22 mouse cellular contexts compared by ENCODE assay signal in genomic region chr4:45523360-45523759, GRCm38 (mm10). TPM values are rescaled to one million over a fixed set of nuclear protein-coding genes. Genes with fewer than 3 reads are reported as not detected.
A peak's percentile ranks its signal among the peaks of the same experiment; 100 is the strongest.
DNase-seq lines count a peak whose midpoint lies in the region; ATAC-seq and TF ChIP-seq lines count a peak whose summit lies in the region.
"Had no signal": no experiment of that assay in that cellular context is flagged by ENCODE, and none has a peak within 500 bp of the region (broad histone marks: within the 10 kb centered on the region; RNA-seq: fewer than 3 reads in every experiment).

No protein-coding gene starts in this region.

- H3K4me2 ChIP-seq in heart, embryonic 12.5 days: no peak overlapping the region
- H3K4me2 ChIP-seq in kidney, postnatal 0 days (ENCODE audit: low read length): no peak overlapping the region
- H3K4me2 ChIP-seq in kidney, embryonic 14.5 days (replicated peaks; ENCODE audit: low read depth, low read length): no peak overlapping the region
- H3K4me2 ChIP-seq in liver, embryonic 12.5 days: peak overlapping the region; percentile 63
- H3K4me2 ChIP-seq in liver, embryonic 15.5 days: peak overlapping the region; percentile 62
- no peak overlapping the region for H3K4me2 ChIP-seq in hindbrain, embryonic 12.5 days (replicated peaks)
- H3K4me2 ChIP-seq: hindbrain, embryonic 13.5 days; limb, embryonic 12.5 days; lung, embryonic 15.5 days had no signal

- H3K9ac ChIP-seq in heart, adult 2 months (ENCODE audit: low read depth, low read length): no peak overlapping the region
- no peak overlapping the region for H3K9ac ChIP-seq in heart, embryonic 12.5 days
- H3K9ac ChIP-seq in kidney, postnatal 0 days (ENCODE audit: low read depth, low read length): no peak overlapping the region
- H3K9ac ChIP-seq in kidney, embryonic 14.5 days (ENCODE audit: low read depth, low read length): no peak overlapping the region
- peak overlapping the region; percentile 51 for H3K9ac ChIP-seq in liver, embryonic 12.5 days
- H3K9ac ChIP-seq in liver, embryonic 15.5 days: no peak overlapping the region
- no peak overlapping the region for H3K9ac ChIP-seq in hindbrain, embryonic 12.5 days
- H3K9ac ChIP-seq: hindbrain, embryonic 13.5 days; limb, embryonic 12.5 days; lung, embryonic 15.5 days had no signal

- H3K27me3 ChIP-seq in heart, adult 2 months (ENCODE audit: control insufficient read depth, insufficient read depth, low read length): no peaks in the 10 kb centered on the region
- H3K27me3 ChIP-seq in heart, embryonic 12.5 days (replicated peaks): no peaks in the 10 kb centered on the region
- H3K27me3 ChIP-seq in kidney, postnatal 0 days (ENCODE audit: insufficient read depth, low read length): no peaks in the 10 kb centered on the region
- no peaks in the 10 kb centered on the region for H3K27me3 ChIP-seq in kidney, embryonic 14.5 days (ENCODE audit: control insufficient read depth, insufficient read depth, low read length)
- peaks cover 3% of the 10 kb centered on the region; the same call in 1 of the 2 replicates for H3K27me3 ChIP-seq in liver, embryonic 12.5 days (replicated peaks)
- peaks cover 3% of the 10 kb centered on the region; the same call in 1 of the 2 replicates for H3K27me3 ChIP-seq in liver, embryonic 15.5 days
- peaks cover 8% of the 10 kb centered on the region for H3K27me3 ChIP-seq in hindbrain, embryonic 12.5 days
- H3K27me3 ChIP-seq: limb, embryonic 12.5 days; lung, embryonic 15.5 days had no signal

- intact Hi-C loops in heart, adult 2 months (cut with DNase I): no loop called here

- H3K4me3 ChIP-seq in heart, adult 2 months: no peak overlapping the region
- H3K4me3 ChIP-seq in heart, embryonic 12.5 days: no peak overlapping the region
- no peak overlapping the region for H3K4me3 ChIP-seq in kidney, postnatal 0 days (replicated peaks; ENCODE audit: low read depth, low read length)
- H3K4me3 ChIP-seq in kidney, embryonic 14.5 days (ENCODE audit: low read length): no peak overlapping the region
- no peak overlapping the region for H3K4me3 ChIP-seq in liver, embryonic 12.5 days
- H3K4me3 ChIP-seq in liver, embryonic 15.5 days (replicated peaks): no peak overlapping the region
- no peak overlapping the region for H3K4me3 ChIP-seq in hindbrain, embryonic 12.5 days
- H3K4me3 ChIP-seq: forebrain, embryonic 10.5 days; hindbrain, embryonic 13.5 days; limb, embryonic 12.5 days; lung, embryonic 15.5 days had no signal

- no peak for TF ChIP-seq POLR2A in heart, adult 2 months (IDR thresholded peaks at IDR 0.05; ENCODE audit: insufficient read depth, low read depth, low read length)

- TF ChIP-seq CTCF in heart, adult 2 months (IDR thresholded peaks at IDR 0.05): no peak
- no peak for TF ChIP-seq CTCF in kidney, postnatal 0 days (IDR thresholded peaks at IDR 0.05; ENCODE audit: low read depth)

- 0 out of 2 replicates have a peak, but pooled peaks cover 1% of the 10 kb centered on the region for H3K79me2 ChIP-seq in heart, adult 2 months (replicated peaks; ENCODE audit: control insufficient read depth, insufficient read depth, low read length)

- WGBS in heart, adult 2 months: 86% methylated on average over 6 of the region's 6 CpGs
- 85% methylated on average over 6 of the region's 6 CpGs for WGBS in heart, embryonic 12.5 days
- 61% methylated on average over 6 of the region's 6 CpGs for WGBS in kidney, postnatal 0 days
- WGBS in kidney, embryonic 14.5 days: 68% methylated on average over 6 of the region's 6 CpGs
- 82% methylated on average over 6 of the region's 6 CpGs for WGBS in liver, embryonic 12.5 days (ENCODE audit: insufficient replicate concordance)
- WGBS in liver, embryonic 15.5 days (ENCODE audit: insufficient replicate concordance): 79% methylated on average over 6 of the region's 6 CpGs
- WGBS in hindbrain, embryonic 12.5 days: 79% methylated on average over 6 of the region's 6 CpGs

- no peaks in the 10 kb centered on the region for H3K9me3 ChIP-seq in heart, embryonic 12.5 days (replicated peaks)
- H3K9me3 ChIP-seq in kidney, postnatal 0 days (replicated peaks; ENCODE audit: low read length): no peaks in the 10 kb centered on the region
- H3K9me3 ChIP-seq in kidney, embryonic 14.5 days (ENCODE audit: control insufficient read depth, low read length): no peaks in the 10 kb centered on the region
- no peaks in the 10 kb centered on the region for H3K9me3 ChIP-seq in liver, embryonic 12.5 days (replicated peaks)
- H3K9me3 ChIP-seq in liver, embryonic 15.5 days (replicated peaks): no peaks in the 10 kb centered on the region
- H3K9me3 ChIP-seq in hindbrain, embryonic 12.5 days (replicated peaks): no peaks in the 10 kb centered on the region
- H3K9me3 ChIP-seq: forebrain, embryonic 10.5 days; hindbrain, embryonic 13.5 days; limb, embryonic 12.5 days; lung, embryonic 15.5 days had no signal

- H3K27ac ChIP-seq in heart, adult 2 months: peak overlapping the region; percentile 36
- no peak overlapping the region for H3K27ac ChIP-seq in heart, embryonic 12.5 days (ENCODE audit: poor library complexity, severe bottlenecking)
- H3K27ac ChIP-seq in kidney, postnatal 0 days: peak overlapping the region; percentile 72
- H3K27ac ChIP-seq in kidney, embryonic 14.5 days (ENCODE audit: low read depth, low read length): no peak overlapping the region
- peak overlapping the region; percentile 89 for H3K27ac ChIP-seq in liver, embryonic 12.5 days
- peak overlapping the region; percentile 84 for H3K27ac ChIP-seq in liver, embryonic 15.5 days (replicated peaks)
- no peak overlapping the region for H3K27ac ChIP-seq in hindbrain, embryonic 12.5 days
- H3K27ac ChIP-seq: hindbrain, embryonic 13.5 days; limb, embryonic 12.5 days; lung, embryonic 15.5 days had no signal

- no peak for ATAC-seq in heart, embryonic 12.5 days (ENCODE audit: insufficient number of reproducible peaks, low FRiP score)
- ATAC-seq in kidney, postnatal 0 days (replicated peaks; ENCODE audit: low FRiP score, low read depth): no peak
- ATAC-seq in kidney, embryonic 14.5 days (ENCODE audit: low FRiP score, low TSS enrichment): no peak
- no peak for ATAC-seq in liver, embryonic 12.5 days
- ATAC-seq in liver, embryonic 15.5 days (ENCODE audit: insufficient read depth): no peak
- ATAC-seq in hindbrain, embryonic 12.5 days (ENCODE audit: low FRiP score): no peak
- ATAC-seq: inflammation-experienced regulatory T-cells, adult 6 months; midbrain, embryonic 16.5 days had no signal

- peaks cover 2% of the 10 kb centered on the region for H3K36me3 ChIP-seq in heart, adult 2 months (ENCODE audit: control insufficient read depth, insufficient read depth, low read length)
- H3K36me3 ChIP-seq in heart, embryonic 12.5 days: peaks cover 4% of the 10 kb centered on the region; the same call in 1 of the 2 replicates
- H3K36me3 ChIP-seq in kidney, postnatal 0 days (ENCODE audit: insufficient read depth, low read length): no peaks in the 10 kb centered on the region
- no peaks in the 10 kb centered on the region for H3K36me3 ChIP-seq in kidney, embryonic 14.5 days (ENCODE audit: control insufficient read depth, insufficient read depth, low read length)
- peaks cover 64% of the 10 kb centered on the region for H3K36me3 ChIP-seq in liver, embryonic 12.5 days
- H3K36me3 ChIP-seq in liver, embryonic 15.5 days (replicated peaks): peaks cover 29% of the 10 kb centered on the region
- H3K36me3 ChIP-seq in hindbrain, embryonic 12.5 days: no peaks in the 10 kb centered on the region
- H3K36me3 ChIP-seq: hindbrain, embryonic 13.5 days had no signal

- peak; percentile 1 to 18 for DNase-seq in heart, adult 2 months
- no peak for DNase-seq in kidney, postnatal 0 days (ENCODE audit: low spot score)
- no peak for DNase-seq in frontal cortex, postnatal 36 days (ENCODE audit: low spot score in 2 of 2)
- DNase-seq: adrenal gland, postnatal 14 days; cerebellum, adult 11-12 months; cerebellum, postnatal 25 days; embryo, embryonic 11 days; lung, postnatal 4 days; right cerebral cortex, postnatal 14 days; thymus, adult 18-20 months; thymus, postnatal 4 days had no signal

- peaks cover 32% of the 10 kb centered on the region for H3K4me1 ChIP-seq in heart, adult 2 months (ENCODE audit: control insufficient read depth, insufficient read depth, low read length)
- H3K4me1 ChIP-seq in heart, embryonic 12.5 days (replicated peaks): peaks cover 80% of the 10 kb centered on the region
- H3K4me1 ChIP-seq in kidney, postnatal 0 days (replicated peaks; ENCODE audit: insufficient read depth, low read length): peaks cover 54% of the 10 kb centered on the region
- peaks cover 37% of the 10 kb centered on the region for H3K4me1 ChIP-seq in kidney, embryonic 14.5 days (ENCODE audit: control insufficient read depth, insufficient read depth, low read length)
- H3K4me1 ChIP-seq in liver, embryonic 12.5 days: peaks cover 97% of the 10 kb centered on the region
- peaks cover 90% of the 10 kb centered on the region for H3K4me1 ChIP-seq in liver, embryonic 15.5 days (replicated peaks)
- H3K4me1 ChIP-seq in hindbrain, embryonic 12.5 days: peaks cover 31% of the 10 kb centered on the region

- no peak for TF ChIP-seq EP300 in heart, adult 2 months (IDR thresholded peaks at IDR 0.05; ENCODE audit: insufficient read depth, low read depth, low read length)

RNA-seq across cellular contexts. Expression of gene Shb, which starts 8.9 kb away (rescaled TPM):
- total RNA-seq in heart, adult 2 months (2021): 10 to 100 TPM; 27.2 to 43.0 TPM
- 19.2 and 19.4 TPM in 2 replicates for polyA plus RNA-seq in heart, adult 2 months (2012; rRNA removed)
- 13.9 and 15.3 TPM in 2 replicates for polyA plus RNA-seq in heart, embryonic 12.5 days (2016; fragmentation: Nextera tagmentation; extraction: Ambion mirVana)
- polyA plus RNA-seq in kidney, postnatal 0 days (2015; fragmentation: Nextera tagmentation; extraction: Ambion mirVana): 5.4 and 6.6 TPM in 2 replicates
- 6.0 and 6.1 TPM in 2 replicates for polyA plus RNA-seq in kidney, embryonic 14.5 days (2014; fragmentation: Nextera tagmentation; extraction: Ambion mirVana)
- 8.7 and 9.9 TPM in 2 replicates for polyA plus RNA-seq in liver, embryonic 12.5 days (2016; fragmentation: Nextera tagmentation; extraction: Ambion mirVana)
- polyA plus RNA-seq in liver, embryonic 15.5 days (2015; fragmentation: Nextera tagmentation; extraction: Ambion mirVana): 2.9 and 3.9 TPM in 2 replicates
- 10.0 and 10.1 TPM in 2 replicates for polyA plus RNA-seq in hindbrain, embryonic 12.5 days (2016; fragmentation: Nextera tagmentation; extraction: Ambion mirVana)

Comparison
In these comparisons a context has a peak if more than half of its experiments do, and no peak if none do; other contexts are left out.
1. H3K27ac ChIP-seq: peak in heart, adult 2 months (single experiment), kidney, postnatal 0 days (single experiment), liver, embryonic 12.5 days (single experiment) and liver, embryonic 15.5 days (single experiment); none in heart, embryonic 12.5 days (single experiment), kidney, embryonic 14.5 days (single experiment) and hindbrain, embryonic 12.5 days (single experiment).
2. DNase-seq: peak in heart, adult 2 months (2 of 2); none in kidney, postnatal 0 days (single experiment) and frontal cortex, postnatal 36 days (0 of 2).
3. H3K4me2 ChIP-seq: peak in liver, embryonic 12.5 days (single experiment) and liver, embryonic 15.5 days (single experiment); none in heart, embryonic 12.5 days (single experiment), kidney, postnatal 0 days (single experiment), kidney, embryonic 14.5 days (single experiment) and hindbrain, embryonic 12.5 days (single experiment).